Mouse (Mus musculus): Measurements from ENCODE around the gene Wnt9a.

GRCm38 (mm10) chr11:59290702-59291303, 15.9 kb upstream of the Wnt9a start, which contains the start of gene Wnt3a:
- TF ChIP-seq CTCF (IDR thresholded peaks at IDR 0.05; ENCODE audit: insufficient read depth, low read depth, low read length) (no peak), POLR2A (IDR thresholded peaks at IDR 0.05; ENCODE audit: insufficient read depth, low read depth, low read length) (no peak)
